Mouse (Mus musculus) heart, postnatal 0 days (tissue): ENCODE data around the gene Ubiad1.

Experiments used
- CTCF ChIP-seq: IDR thresholded peaks from 2 replicates; pipeline ENCODE4 v1.5.1; 2016; ENCODE audit warnings: antibody characterized with exemption, control low read depth, low read depth
- EP300 ChIP-seq: IDR thresholded peaks from 2 replicates; pipeline ENCODE4 v1.6.1; 2016; ENCODE audit warnings: antibody characterized with exemption, low read depth

DNA sequence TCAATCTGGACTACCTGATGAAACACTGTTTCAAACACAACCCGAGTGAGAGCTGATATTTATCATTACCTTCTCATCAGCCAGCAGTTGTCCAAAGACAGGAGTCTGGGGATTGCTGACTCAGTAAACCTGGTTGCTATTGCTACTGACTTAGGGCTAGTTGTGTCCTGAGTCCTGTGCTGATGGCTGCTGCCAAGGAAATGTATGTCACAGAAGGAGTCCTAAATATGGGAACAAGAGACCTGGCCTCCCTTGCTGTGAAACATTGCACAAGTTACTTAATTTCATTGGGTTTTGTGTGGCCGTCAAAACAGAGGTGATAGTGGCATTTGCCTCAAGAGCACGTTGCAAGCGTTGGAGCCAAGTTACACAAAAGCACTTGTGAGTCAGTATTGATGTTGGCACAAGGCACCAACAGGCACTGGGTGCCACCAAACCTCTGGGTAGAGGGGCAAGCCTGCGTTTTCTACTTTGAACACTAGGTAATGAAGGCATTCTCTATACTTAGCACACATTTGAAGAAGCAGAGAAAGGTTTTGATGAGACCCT, 11.0 kb upstream of the Ubiad1 start:
- no peak for TF ChIP-seq CTCF
- no peak for TF ChIP-seq EP300
